Mouse (Mus musculus) c-Kit-negative CD71-positive TER-119-positive erythroid progenitor cells, embryonic 14.5 days (primary cell): ENCODE data around the gene Phkb.

Experiments
- DNase-seq: peaks from one replicate; pipeline ENCODE4 v3.0.0-alpha.2; 2013; ENCODE audit warnings: low read depth, low spot score

Gene Phkb

GRCm38 (mm10) chr8:85944820-85945219 is 104.1 kb downstream of the Phkb start:
- DNase-seq: no peak

- no peak for DNase-seq
Observed at GRCm38 (mm10) chr8:85958391-85958790, 117.6 kb downstream of the Phkb start.

GRCm38 (mm10) chr8:85959880-85960279 is 119.1 kb downstream of the Phkb start:
- DNase-seq: no peak

GRCm38 (mm10) chr8:85977588-85978077 is 136.9 kb downstream of the Phkb start:
- no peak for DNase-seq

GRCm38 (mm10) chr8:85992911-85993310 is 152.2 kb downstream of the Phkb start:
- DNase-seq: no peak

- no peak for DNase-seq
Observed at GRCm38 (mm10) chr8:85993661-85994060, 152.9 kb downstream of the Phkb start.

GRCm38 (mm10) chr8:85995971-85996370 is 155.2 kb downstream of the Phkb start:
- DNase-seq: no peak

GRCm38 (mm10) chr8:86006485-86006884 is 165.7 kb downstream of the Phkb start:
- DNase-seq: no peak

GRCm38 (mm10) chr8:86016806-86017205 is 176.0 kb downstream of the Phkb start:
- no peak for DNase-seq

GRCm38 (mm10) chr8:86028646-86029312 is 188.0 kb downstream of the Phkb start:
- no peak for DNase-seq

GRCm38 (mm10) chr8:86029451-86029850 is 188.7 kb downstream of the Phkb start:
- DNase-seq: no peak

GRCm38 (mm10) chr8:86034662-86035365 is 194.1 kb downstream of the Phkb start:
- DNase-seq: no peak

- no peak for DNase-seq
Observed at GRCm38 (mm10) chr8:86035371-86035770, 194.6 kb downstream of the Phkb start.

- no peak for DNase-seq
Observed at GRCm38 (mm10) chr8:86038462-86038861, 197.7 kb downstream of the Phkb start.

GRCm38 (mm10) chr8:86042049-86042448 is 201.3 kb downstream of the Phkb start:
- no peak for DNase-seq

GRCm38 (mm10) chr8:86050882-86051281 is 210.1 kb downstream of the Phkb start:
- DNase-seq: no peak

GRCm38 (mm10) chr8:86052003-86052402 is 211.2 kb downstream of the Phkb start:
- DNase-seq: no peak

- DNase-seq: no peak
Observed at GRCm38 (mm10) chr8:86058618-86059017, 217.9 kb downstream of the Phkb start.

- DNase-seq: no peak
Observed at GRCm38 (mm10) chr8:86059130-86059529, 218.4 kb downstream of the Phkb start.

- no peak for DNase-seq
Observed at GRCm38 (mm10) chr8:86063411-86063810, 222.7 kb downstream of the Phkb start.

- no peak for DNase-seq
Observed at GRCm38 (mm10) chr8:86079433-86079832, 238.7 kb downstream of the Phkb start.

- no peak for DNase-seq
Observed at GRCm38 (mm10) chr8:86083346-86083745, 242.6 kb downstream of the Phkb start.

GRCm38 (mm10) chr8:86086791-86087190 is 246.0 kb downstream of the Phkb start:
- DNase-seq: no peak
